In the genomic region with DNA sequence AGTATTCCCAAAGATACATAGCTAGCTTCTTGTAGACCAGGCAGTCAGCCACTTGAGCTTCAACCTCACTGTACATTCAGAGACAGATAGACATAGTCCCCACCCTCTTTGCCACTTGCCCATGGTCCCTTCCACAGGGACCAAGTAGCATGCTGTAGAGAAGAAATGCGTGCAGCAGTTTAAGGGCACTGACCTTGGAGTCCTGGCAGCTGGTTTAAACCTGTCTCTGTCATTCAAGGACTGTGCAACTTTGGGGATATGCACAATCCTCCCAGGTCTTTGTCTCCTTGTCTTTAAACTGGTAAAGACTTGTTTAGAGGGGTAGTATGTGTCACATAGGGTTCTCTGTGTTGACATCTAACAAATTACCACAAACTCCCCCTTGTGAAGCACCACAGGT, we compare ENCODE assay signal across 12 mouse cellular contexts.
"Had no signal": no experiment of that assay in that cellular context is flagged by ENCODE, and none has a peak within 500 bp of the region (broad histone marks: within the 10 kb centered on the region; RNA-seq: fewer than 3 reads in every experiment).

No protein-coding gene starts in this region.

- H3K9ac ChIP-seq: limb, embryonic 13.5 days; lung, embryonic 15.5 days; midbrain, embryonic 12.5 days; stomach, embryonic 15.5 days had no signal

- H3K27ac ChIP-seq: limb, embryonic 13.5 days; lung, embryonic 15.5 days; midbrain, embryonic 12.5 days; stomach, embryonic 15.5 days had no signal

- DNase-seq: kidney, adult 18-20 months; kidney, postnatal 14 days; layer of hippocampus, postnatal 36 days; lung, postnatal 14 days; right cerebral cortex, postnatal 14 days; thymus, postnatal 36 days had no signal

- H3K27me3 ChIP-seq: limb, embryonic 13.5 days; lung, embryonic 15.5 days; midbrain, embryonic 12.5 days; stomach, embryonic 15.5 days had no signal

- H3K9me3 ChIP-seq: lung, embryonic 15.5 days; midbrain, embryonic 12.5 days; stomach, embryonic 15.5 days had no signal

- H3K4me2 ChIP-seq: limb, embryonic 13.5 days; liver, embryonic 11.5 days; lung, embryonic 15.5 days; midbrain, embryonic 12.5 days; stomach, embryonic 15.5 days had no signal

- H3K36me3 ChIP-seq: limb, embryonic 13.5 days; lung, embryonic 15.5 days; midbrain, embryonic 12.5 days; stomach, embryonic 15.5 days had no signal

- ATAC-seq: midbrain, embryonic 16.5 days had no signal

- H3K4me3 ChIP-seq: limb, embryonic 13.5 days; lung, embryonic 15.5 days; midbrain, embryonic 12.5 days; stomach, embryonic 15.5 days had no signal

- H3K4me1 ChIP-seq: midbrain, embryonic 12.5 days had no signal
